Mouse (Mus musculus) left cerebral cortex, postnatal 36 days (tissue): ENCODE measurements around the gene Ccm2l. TPM values are rescaled to one million over a fixed set of nuclear protein-coding genes. Genes with fewer than 3 reads are reported as not detected.

ENCODE experiments used
- DNase-seq, 2 experiments: peaks; one replicate each; pipeline ENCODE4 v3.0.0; 2021 to 2022; ENCODE audit warnings: low spot score in 2 of 2, mixed read lengths in 1 of 2
- intact Hi-C: fragments of 180-260 bp; cut with DNase I; formaldehyde crosslinking; loops from one replicate; pipeline ENCODE4 v1.15.1; 2025
- total RNA-seq, 2 experiments: library from RNA; stranded (reverse); gene quantifications; 2 replicates each; pipeline ENCODE4 v1.2.3; 2021

The Ccm2l gene
- total RNA-seq, 2 experiments from 2014 or later: 4.0 to 5.8 TPM

DNA sequence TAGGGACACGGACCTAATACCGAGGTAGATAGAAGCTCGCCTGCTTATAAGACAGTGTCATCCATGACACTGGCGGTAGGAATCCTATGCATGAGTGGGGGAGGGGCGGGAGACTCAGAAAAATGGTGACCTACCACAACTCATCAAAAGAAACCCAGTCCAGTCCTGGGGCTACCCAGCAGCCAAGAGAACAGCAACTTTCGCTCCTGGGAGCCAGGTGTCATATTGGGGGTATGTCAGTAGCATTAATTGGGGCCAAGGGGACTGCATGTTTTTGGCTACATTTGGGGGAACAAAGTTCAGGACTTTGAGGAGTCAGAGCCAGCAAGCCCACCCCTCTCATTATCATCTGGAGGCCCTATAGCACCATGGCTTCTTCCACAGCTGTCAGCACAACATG is 14.7 kb upstream of the Ccm2l start:
- no peak for DNase-seq

GRCm38 (mm10) chr2:153051537-153051936 is 14.2 kb upstream of the Ccm2l start:
- intact Hi-C loops: no loop called here
- DNase-seq: no peak

More for the DNA sequence above, 14.7 kb upstream of the Ccm2l start:
- intact Hi-C loops: no loop called here

DNA sequence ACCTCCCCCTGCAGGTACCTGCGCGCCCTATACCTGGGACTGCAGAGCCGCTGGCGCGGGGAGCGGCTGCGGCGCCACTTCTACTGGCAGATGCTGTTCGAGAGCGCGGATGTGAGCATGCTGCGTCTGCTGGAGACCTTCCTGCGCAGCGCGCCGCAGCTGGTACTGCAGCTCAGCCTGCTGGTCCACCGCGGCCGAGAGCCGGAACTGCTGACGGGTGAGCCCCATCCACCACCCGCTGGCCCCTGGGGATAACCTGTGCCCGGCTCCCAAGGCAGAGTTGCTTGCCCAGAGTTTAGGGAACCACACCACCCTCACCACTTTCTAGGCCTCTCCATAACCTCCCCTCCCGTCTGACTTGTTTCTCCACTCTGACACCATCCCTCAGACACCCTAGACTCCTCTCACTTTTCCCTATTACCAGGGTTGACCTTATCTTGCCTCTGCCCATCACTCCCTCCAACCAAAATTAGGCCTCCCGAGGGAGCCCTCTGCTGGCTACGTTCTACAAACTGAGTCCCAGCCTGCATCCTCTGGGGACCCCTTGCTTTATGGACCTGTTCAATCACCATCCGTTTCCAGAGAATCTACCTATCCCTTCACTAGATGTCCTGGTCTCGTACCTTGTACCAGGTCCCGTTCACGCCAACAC is 12.9 kb upstream of the Ccm2l start:
- no peak for DNase-seq
- intact Hi-C loops: no loop called here

GRCm38 (mm10) chr2:153053896-153054295 is 11.9 kb upstream of the Ccm2l start:
- no peak for DNase-seq
- intact Hi-C loops: no loop called here

- intact Hi-C loops: no loop called here
- no peak for DNase-seq
Observed at GRCm38 (mm10) chr2:153055270-153055920, 10.4 kb upstream of the Ccm2l start.

DNA sequence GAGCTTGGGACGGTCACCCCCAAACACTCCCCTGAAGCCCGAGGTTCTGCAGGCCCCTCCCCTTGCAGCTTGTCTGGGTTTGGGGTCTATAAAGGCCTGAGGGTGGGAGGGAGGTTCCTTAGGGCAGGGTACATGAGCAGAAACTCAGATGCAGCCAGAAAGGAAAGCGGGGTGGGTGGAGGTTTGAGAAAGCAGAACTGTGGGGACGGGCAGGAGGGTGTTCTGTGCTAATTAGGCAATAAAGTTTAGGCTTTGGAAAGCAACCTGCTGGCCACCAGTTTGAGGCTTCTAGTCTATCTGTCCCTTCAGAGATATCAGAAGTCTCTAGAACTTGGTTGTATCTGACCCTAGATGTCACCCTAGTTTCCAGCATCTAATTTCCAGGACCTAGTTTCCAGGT is 7.4 kb upstream of the Ccm2l start:
- intact Hi-C loops: no loop called here
- DNase-seq: no peak

DNA sequence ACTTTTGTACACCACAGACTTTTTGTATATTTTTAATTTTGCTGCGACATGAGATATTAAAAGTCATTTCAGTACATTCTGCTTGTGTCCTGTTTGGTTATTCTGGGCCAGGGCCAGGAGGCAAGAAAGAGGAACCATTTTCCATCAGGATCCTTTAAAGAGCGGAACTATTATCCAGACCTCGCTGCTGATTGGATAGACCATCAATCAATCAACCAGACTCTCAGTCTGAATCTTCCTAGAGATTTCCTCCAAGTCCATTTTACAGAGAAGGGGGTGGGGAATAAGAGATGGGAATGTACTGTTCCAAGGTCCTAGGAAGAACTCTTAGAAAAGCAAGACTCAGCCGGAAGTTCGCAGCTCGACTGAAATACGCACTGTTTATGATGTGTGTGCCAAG is 5.5 kb upstream of the Ccm2l start:
- no peak for DNase-seq
- intact Hi-C loops: no loop called here

DNA sequence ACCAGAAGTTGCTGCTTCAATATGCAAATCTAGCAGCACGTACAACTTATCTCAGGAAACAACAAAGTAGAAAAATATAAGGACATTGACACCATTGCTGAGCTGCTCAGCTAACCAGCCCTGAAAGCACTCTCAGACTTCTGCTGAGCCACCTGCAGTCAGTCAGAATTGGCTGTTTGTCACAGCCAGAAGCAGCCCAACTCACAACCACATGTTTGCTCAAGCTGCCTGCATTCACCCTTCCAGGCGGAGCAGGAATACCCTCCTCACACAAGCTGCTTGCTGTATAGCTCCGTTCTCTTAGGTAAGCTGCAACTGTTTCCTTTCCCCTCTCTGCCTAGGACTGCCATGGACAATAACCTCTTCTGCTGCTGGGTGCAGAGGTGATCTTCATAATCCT is 2.4 kb upstream of the Ccm2l start:
- intact Hi-C loops: no loop called here
- no peak for DNase-seq

DNA sequence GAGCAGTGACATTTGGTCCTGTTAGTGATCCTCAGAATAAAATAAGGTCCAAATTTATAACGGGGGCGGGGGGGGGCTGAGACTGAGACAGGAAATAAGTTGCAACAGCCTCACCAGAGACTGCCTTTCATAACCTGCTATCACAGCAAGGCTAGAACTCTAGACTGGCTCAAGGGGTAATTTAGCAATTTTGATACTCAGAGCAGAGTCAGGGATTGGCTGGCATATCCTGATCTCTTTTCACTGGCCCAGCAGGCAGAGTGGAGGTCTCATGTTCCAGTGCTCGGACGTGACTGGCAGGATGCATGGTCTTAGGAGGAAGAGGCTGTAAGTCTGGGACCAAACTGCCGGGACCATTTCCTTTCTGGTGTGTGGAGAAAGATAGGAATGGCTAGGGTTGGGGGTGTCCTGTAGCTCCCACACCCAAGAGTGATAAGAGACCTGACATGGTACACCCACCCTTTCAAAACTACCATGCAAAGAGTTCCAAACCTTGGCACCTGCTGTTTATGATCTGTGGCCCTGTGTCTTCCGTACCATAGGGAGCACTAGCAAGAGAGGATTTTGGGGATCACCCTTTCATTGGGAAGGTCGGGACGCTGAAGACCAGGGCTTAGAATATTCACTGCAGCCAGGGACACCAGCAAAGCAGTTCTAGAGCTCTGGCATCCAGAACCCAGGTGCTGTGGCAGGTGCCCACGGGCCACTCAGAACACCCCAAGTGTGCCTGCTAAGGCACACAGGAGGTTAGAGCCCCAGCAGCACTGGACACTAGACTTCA is 1.4 kb upstream of the Ccm2l start:
- intact Hi-C loops: no loop called here
- no peak for DNase-seq

DNA sequence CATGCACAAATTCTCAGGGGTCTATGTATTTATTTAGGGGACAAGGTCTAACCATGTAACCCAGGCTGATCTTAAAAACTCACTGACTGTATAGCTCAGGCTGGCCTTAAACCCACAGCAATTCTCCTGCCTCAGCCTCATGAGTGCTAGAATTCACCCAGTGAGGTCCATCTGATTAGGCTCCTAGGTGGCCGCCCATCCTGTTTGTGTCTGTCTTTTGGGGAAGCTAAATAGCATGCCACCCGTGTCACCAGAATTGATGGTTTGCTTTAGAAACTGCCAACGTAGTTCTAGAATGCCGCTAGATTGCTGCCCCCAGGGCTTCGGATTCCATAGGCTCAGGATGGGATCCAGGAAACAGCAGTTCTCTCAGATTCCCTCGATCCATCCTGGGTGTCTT is 1.2 kb downstream of the Ccm2l start:
- DNase-seq: no peak
- intact Hi-C loops: no loop called here

DNA sequence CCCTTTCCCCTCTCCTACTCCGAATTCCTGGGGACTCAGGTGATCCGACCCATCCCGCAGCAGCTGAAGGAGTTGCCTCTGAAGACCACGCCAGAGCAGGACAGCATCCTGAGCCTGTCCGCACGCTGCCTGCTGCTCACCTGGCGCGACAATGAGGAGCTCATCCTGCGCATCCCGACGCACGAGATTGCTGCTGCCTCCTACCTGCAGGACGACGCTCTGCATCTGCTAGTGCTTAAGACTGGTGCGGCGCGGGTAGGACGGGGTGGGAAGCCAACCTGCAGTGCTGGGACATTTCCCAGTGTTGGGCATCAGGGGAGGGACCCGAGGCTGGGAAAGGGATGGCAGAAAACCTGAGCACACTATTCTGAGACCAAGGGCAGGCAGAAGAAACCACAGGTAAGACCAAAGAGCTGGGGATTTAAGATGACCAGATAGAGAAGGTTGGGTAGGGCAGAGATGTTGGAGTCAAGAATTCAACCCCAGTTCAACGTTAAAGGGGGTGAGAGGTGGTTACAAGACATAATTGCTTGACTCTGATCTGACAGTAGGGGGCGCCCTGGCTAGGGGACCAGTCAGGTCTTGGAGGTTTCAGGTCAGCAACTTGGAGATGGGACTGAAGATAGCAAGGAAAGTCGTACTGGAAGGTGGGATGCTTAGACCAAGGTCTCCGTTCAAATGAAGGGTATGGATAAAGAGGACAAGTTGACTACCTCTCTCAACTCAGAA is 5.2 kb downstream of the Ccm2l start:
- DNase-seq: no peak
- intact Hi-C loops: no loop called here

DNA sequence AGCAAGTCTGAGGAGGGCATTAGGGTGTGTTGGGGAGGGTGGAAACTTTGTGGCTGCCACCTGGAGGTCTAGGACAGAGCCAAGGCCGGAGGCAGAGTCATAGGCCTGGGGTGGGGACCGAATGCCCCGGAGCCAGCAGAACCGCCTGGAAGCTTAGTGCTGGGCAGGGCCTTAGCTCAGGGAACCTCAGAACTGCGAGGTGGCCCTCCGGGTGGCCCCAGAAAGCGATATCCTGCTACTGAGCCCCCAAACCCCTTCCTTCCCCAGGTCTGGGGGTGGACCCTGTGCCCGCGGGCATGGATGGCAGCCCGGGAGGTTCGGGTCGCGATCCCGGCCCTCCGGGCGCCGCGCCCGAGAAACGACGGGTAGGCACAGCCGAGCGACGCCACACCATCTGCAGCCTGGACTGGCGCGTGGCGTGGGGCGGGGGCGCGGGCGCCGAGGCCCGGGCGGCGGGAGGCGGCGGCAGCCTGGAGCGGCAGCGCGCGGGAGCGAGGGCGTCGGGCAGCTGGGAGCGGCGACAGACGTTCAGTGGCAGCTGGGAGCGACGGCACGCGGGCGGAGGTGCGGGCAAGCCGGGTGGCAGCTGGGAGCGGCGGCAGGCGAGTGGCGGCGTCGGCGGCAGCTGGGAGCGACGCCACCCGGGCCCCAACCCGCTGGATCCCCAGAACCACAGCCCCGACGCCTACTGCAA is 5.9 kb downstream of the Ccm2l start:
- intact Hi-C loops: no loop called here
- peak; percentile 73 to 81 for DNase-seq

DNA sequence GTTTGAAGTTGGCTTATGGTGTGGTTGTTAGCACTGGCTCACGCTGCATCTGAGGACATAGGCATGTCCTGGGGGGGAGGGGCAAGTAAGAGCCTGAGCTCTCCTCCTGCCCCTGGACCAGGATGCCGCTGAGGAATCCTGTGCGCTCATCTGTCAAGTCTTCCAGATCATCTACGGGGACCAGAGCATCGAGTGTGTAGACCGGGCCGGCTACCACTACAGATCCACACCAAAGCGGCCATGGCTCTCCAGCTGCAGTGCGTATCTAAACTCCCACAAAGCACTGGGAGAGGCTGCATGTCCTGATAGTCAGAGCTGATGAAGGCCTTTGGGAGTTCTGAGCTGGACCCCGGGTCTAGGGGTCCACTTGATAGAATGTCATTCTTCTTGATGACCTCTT is 8.9 kb downstream of the Ccm2l start:
- no peak for DNase-seq
- intact Hi-C loops: no loop called here

- intact Hi-C loops: no loop called here
- DNase-seq: no peak
Observed at GRCm38 (mm10) chr2:153075961-153076360, 10.2 kb downstream of the Ccm2l start.

DNA sequence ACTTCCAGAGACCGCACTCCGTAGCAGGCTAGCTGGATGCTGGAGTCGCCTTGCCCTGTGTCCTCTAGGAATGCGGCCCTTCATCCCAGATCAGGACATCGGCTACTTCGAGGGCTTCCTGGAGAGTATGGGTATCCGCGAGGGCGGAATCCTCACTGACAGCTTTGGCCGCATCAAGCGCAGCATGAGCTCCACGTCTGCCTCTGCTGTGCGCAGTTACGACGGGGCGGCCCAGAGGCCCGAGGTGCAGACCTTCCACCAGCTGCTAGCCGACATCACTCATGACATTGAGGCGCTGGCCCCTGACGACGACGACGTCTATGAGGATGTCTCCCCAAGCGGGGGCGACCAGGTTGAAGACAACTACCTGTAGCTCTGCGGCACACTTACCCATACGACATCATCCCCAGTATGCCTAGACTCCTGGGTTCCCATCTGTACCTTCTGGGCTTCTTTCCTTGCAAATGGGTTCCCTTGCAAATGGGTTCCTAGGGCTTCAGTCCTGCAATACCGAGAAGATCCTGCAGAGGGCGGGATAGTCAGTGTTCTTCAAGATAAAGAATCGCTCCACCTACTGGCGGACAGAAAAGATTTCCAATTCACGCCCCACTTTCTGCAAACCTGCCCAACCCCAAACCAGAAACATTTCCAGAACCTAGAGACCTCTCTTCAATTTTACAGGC is 15.2 kb downstream of the Ccm2l start:
- intact Hi-C loops: loop anchor here (5.0 kb wide), 1 partner anchor 56 kb away; no protein-coding TSS in a partner anchor
- DNase-seq: peak; percentile 68 to 69

- no peak for DNase-seq
- intact Hi-C loops: loop anchor here (5.0 kb wide), 1 partner anchor 55 kb away; no protein-coding TSS in a partner anchor
Observed at GRCm38 (mm10) chr2:153081866-153082265, 16.1 kb downstream of the Ccm2l start.

DNA sequence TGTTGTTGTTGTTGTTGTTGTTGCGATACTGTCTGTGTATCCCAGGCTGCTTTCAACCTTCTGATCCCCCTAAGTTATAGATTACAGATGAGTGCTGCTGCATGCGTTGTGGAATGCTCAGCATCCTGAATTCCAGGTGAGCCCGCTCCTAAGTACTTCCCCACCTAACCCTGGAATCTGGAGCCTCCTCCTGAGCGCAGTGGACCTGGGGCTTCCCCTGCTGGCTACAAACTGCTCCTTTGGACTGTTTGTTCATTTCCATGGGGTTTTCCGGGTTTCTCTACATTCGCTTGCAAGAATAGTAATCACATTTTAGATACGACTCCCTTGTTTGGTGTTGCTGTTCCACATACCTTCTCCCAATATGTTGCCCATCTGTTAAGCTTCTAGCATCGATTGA is 17.5 kb downstream of the Ccm2l start:
- intact Hi-C loops: loop anchor here (5.0 kb wide), 1 partner anchor 54 kb away; no protein-coding TSS in a partner anchor
- DNase-seq: no peak

GRCm38 (mm10) chr2:153083824-153084223 is 18.1 kb downstream of the Ccm2l start:
- intact Hi-C loops: loop anchor here (5.0 kb wide), 1 partner anchor 53 kb away; no protein-coding TSS in a partner anchor
- DNase-seq: no peak
